Mouse (Mus musculus): ENCODE measurements around the gene Cs. TPM values are rescaled to one million over a fixed set of nuclear protein-coding genes. Genes with fewer than 3 reads are reported as not detected.
A peak's percentile ranks its signal among the peaks of the same experiment; 100 is the strongest.

The Cs gene
- polyA plus RNA-seq, 1 experiment from 2014 or later, result 152 TPM

DNA sequence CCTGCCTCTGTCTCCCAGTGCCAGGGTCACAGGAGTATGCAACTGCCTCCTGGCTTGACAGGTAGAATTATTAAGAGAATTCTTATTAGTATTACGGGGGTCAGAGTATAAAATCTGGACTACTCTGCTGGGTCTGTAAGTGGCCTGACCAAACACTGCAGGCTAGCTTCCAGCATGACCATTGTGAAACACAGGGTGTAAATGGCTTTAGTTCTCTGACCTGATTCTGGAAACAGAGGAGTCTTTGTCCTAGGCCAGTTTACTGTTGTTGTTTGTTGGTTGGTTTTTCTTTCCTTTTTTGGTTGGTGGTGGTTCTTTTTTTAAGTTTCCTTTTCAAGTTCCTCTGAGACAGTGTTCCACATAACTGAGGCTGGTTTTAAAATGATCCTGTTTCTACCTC lies 5.9 kb downstream of the Cs start:
- no peak overlapping the region for H3K4me3 ChIP-seq (ENCODE audit: low read depth, low read length)
- no peak for TF ChIP-seq CTCF (IDR thresholded peaks at IDR 0.05; ENCODE audit: low read depth)
- TF ChIP-seq EP300 (optimal IDR thresholded peaks at IDR 0.05), result no peak
- H3K27ac ChIP-seq (replicated peaks), result 0 out of 2 replicates have a peak overlapping the region, but pooled peaks have one; percentile 58
- H3K36me3 ChIP-seq (ENCODE audit: control insufficient read depth, insufficient read depth, low read length), result no peaks in the 10 kb centered on the region
- H3K9me3 ChIP-seq (ENCODE audit: control insufficient read depth, low read length), result no peaks in the 10 kb centered on the region
- H3K9ac ChIP-seq (ENCODE audit: low read length), result no peak overlapping the region
- ATAC-seq (ENCODE audit: low FRiP score, low TSS enrichment) (no peak), DNase-seq (ENCODE audit: low spot score) (no peak)
- no peaks in the 10 kb centered on the region for H3K27me3 ChIP-seq (ENCODE audit: control insufficient read depth, insufficient read depth, low read length)
- H3K4me2 ChIP-seq (replicated peaks; ENCODE audit: low read depth), result no peak overlapping the region
- H3K4me1 ChIP-seq (replicated peaks; ENCODE audit: control insufficient read depth, insufficient read depth), result 0 out of 2 replicates have a peak, but pooled peaks cover 1% of the 10 kb centered on the region
- 92% methylated on average over 1 of the region's 1 CpGs for WGBS

DNA sequence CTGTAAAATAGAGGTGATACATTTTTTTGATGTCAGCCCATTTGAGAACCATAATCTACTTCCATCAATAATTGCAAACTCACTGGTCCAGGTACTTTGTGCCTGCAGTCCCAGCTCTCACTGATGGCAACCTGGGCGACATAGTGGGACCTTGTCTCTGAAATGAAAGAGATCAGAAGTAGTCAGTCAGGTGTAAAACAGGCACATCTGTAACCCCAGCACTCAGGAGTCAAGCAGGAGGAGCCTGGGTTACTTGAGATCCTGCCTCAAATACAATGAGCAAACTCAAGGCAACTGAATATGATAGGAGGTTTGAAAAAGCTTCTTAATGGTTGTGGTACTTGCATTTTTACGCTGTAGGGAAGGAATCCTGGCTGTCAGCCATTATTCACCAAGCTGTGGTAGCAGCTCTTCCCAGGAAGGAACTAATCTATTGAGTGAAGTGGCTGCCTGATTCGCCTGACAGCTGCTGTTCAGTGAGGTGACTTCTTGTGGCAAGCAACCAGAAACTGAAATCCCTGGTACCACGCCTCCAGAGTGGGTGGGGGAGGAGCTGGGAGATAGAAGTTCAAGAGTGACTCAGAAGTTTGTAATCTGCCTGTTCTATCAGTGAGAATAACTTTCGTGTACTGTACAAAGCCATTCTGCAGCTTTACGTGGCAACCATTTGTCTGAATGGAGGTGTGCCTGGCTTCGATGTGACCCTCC lies 7.2 kb downstream of the Cs start:
- DNase-seq (ENCODE audit: low spot score) (peak; percentile 87), ATAC-seq (ENCODE audit: low FRiP score, low TSS enrichment) (peak; percentile 85)
- no peak for TF ChIP-seq EP300 (optimal IDR thresholded peaks at IDR 0.05)
- TF ChIP-seq CTCF (IDR thresholded peaks at IDR 0.05; ENCODE audit: low read depth), result no peak
- Histone ChIP-seq H3K4me1 (replicated peaks; ENCODE audit: control insufficient read depth, insufficient read depth) (no peaks in the 10 kb centered on the region), H3K36me3 (ENCODE audit: control insufficient read depth, insufficient read depth, low read length) (no peaks in the 10 kb centered on the region), H3K9me3 (ENCODE audit: control insufficient read depth, low read length) (no peaks in the 10 kb centered on the region), H3K27me3 (ENCODE audit: control insufficient read depth, insufficient read depth, low read length) (no peaks in the 10 kb centered on the region), H3K9ac (ENCODE audit: low read length) (peak overlapping the region; percentile 23; the same call in 1 of the 2 replicates), H3K27ac (replicated peaks) (peak overlapping the region; percentile 70), H3K4me2 (replicated peaks; ENCODE audit: low read depth) (peak overlapping the region; percentile 45), H3K4me3 (ENCODE audit: low read depth, low read length) (peak overlapping the region; percentile 10; the same call in 1 of the 2 replicates)
- 18% methylated on average over 7 of the region's 7 CpGs for WGBS

DNA sequence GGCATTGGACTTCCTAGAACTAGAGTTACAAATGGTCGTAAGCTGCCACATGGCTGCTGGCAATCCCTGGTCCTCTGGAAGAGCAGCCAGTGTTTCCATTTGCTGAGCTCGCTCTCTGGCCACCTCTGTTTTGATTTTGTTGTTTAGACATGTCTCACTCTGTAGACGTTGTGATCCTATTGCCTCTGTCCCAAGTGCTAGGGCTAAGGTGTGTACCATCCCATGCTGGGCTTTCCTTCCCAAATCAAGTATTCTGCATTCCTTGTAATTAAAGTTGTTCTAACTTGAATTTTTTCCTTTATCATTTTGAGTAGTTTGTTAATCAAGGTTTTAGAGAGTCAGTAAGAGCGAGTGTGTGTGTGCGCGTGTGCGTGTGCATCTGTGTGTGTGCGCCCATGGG lies 10.0 kb downstream of the Cs start:
- 82% methylated on average over 8 of the region's 8 CpGs for WGBS
- Histone ChIP-seq H3K4me1 (replicated peaks; ENCODE audit: control insufficient read depth, insufficient read depth) (no peaks in the 10 kb centered on the region), H3K4me3 (ENCODE audit: low read depth, low read length) (no peak overlapping the region), H3K27ac (replicated peaks) (peak overlapping the region; percentile 9; the same call in 1 of the 2 replicates), H3K36me3 (ENCODE audit: control insufficient read depth, insufficient read depth, low read length) (peaks cover 10% of the 10 kb centered on the region), H3K9me3 (ENCODE audit: control insufficient read depth, low read length) (no peaks in the 10 kb centered on the region), H3K27me3 (ENCODE audit: control insufficient read depth, insufficient read depth, low read length) (no peaks in the 10 kb centered on the region), H3K9ac (ENCODE audit: low read length) (no peak overlapping the region), H3K4me2 (replicated peaks; ENCODE audit: low read depth) (no peak overlapping the region)
- no peak for TF ChIP-seq EP300 (optimal IDR thresholded peaks at IDR 0.05)
- TF ChIP-seq CTCF (IDR thresholded peaks at IDR 0.05; ENCODE audit: low read depth), result no peak
- DNase-seq (ENCODE audit: low spot score) (no peak), ATAC-seq (ENCODE audit: low FRiP score, low TSS enrichment) (no peak)

DNA sequence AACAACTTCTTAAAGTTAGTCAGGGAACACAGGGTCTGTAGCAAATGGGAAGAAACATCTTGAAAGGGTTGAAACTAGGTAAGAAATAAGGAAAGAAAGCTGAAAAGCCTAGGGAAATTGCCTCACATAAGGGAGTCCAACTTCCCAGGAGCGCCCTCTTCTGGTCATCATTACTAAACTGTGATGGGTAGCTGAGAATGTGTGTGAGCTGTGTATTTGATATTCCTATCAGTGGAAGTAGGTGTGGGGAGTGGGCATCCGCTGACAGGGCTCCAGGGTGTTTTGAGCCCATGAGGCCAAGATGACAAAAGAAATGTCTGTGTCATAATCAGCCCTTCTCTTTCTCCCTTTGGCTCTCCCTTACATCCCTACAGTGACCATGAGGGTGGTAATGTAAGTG lies 21.3 kb downstream of the Cs start:
- Histone ChIP-seq H3K4me2 (replicated peaks; ENCODE audit: low read depth) (no peak overlapping the region), H3K4me3 (ENCODE audit: low read depth, low read length) (no peak overlapping the region), H3K27me3 (ENCODE audit: control insufficient read depth, insufficient read depth, low read length) (no peaks in the 10 kb centered on the region), H3K27ac (replicated peaks) (no peak overlapping the region), H3K9me3 (ENCODE audit: control insufficient read depth, low read length) (no peaks in the 10 kb centered on the region), H3K9ac (ENCODE audit: low read length) (no peak overlapping the region), H3K36me3 (ENCODE audit: control insufficient read depth, insufficient read depth, low read length) (peaks cover 31% of the 10 kb centered on the region), H3K4me1 (replicated peaks; ENCODE audit: control insufficient read depth, insufficient read depth) (no peaks in the 10 kb centered on the region)
- DNase-seq (ENCODE audit: low spot score), result peak; percentile 43
- WGBS, result 45% methylated on average over 2 of the region's 2 CpGs
- TF ChIP-seq EP300 (optimal IDR thresholded peaks at IDR 0.05), result no peak
- peak; percentile 80 for TF ChIP-seq CTCF (IDR thresholded peaks at IDR 0.05; ENCODE audit: low read depth)
- ATAC-seq (ENCODE audit: low FRiP score, low TSS enrichment), result peak; percentile 28; the same call in 1 of the 2 replicates

DNA sequence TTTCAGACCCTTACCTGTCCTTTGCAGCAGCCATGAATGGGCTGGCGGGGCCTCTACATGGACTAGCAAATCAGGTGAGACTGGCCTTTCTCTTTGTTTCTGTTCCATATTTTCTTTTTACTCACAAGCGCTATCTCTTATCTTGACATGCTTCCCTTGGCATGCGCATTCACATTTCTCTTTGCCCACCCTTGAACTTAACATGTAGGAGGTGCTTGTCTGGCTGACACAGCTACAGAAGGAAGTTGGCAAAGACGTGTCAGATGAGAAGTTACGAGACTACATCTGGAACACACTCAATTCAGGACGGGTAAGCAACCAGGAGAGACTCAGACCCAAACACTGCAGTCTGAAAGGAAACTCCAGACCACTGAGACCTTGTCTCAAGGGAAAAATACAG lies 21.7 kb downstream of the Cs start:
- Histone ChIP-seq H3K36me3 (ENCODE audit: control insufficient read depth, insufficient read depth, low read length) (peaks cover 26% of the 10 kb centered on the region), H3K4me2 (replicated peaks; ENCODE audit: low read depth) (no peak overlapping the region), H3K9me3 (ENCODE audit: control insufficient read depth, low read length) (no peaks in the 10 kb centered on the region), H3K27me3 (ENCODE audit: control insufficient read depth, insufficient read depth, low read length) (no peaks in the 10 kb centered on the region), H3K27ac (replicated peaks) (no peak overlapping the region), H3K4me3 (ENCODE audit: low read depth, low read length) (no peak overlapping the region), H3K9ac (ENCODE audit: low read length) (no peak overlapping the region), H3K4me1 (replicated peaks; ENCODE audit: control insufficient read depth, insufficient read depth) (no peaks in the 10 kb centered on the region)
- no peak for ATAC-seq (ENCODE audit: low FRiP score, low TSS enrichment)
- DNase-seq (ENCODE audit: low spot score), result no peak
- TF ChIP-seq EP300 (optimal IDR thresholded peaks at IDR 0.05) (no peak), CTCF (IDR thresholded peaks at IDR 0.05; ENCODE audit: low read depth) (no peak)
- WGBS, result 78% methylated on average over 6 of the region's 6 CpGs

DNA sequence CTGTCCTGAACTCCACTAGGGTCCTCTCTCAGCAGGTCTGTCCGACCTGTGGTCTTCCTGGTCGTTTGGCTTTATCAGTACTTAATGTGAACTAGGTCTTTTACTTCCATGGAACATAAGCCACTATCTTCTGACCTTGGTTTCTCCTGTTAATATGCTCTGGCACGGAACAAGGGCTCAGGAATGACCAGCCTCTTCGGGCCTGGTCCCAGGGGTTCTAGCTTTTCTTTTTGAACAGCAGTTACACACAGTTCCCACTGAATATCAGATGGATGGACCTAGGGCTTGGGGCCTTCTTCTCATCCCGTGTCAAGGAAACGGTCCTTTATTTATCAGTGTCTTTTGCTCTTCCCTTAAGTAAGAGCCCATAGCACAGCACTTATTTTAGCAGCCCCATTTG lies 24.3 kb downstream of the Cs start:
- H3K4me2 ChIP-seq (replicated peaks; ENCODE audit: low read depth), result no peak overlapping the region

More for the DNA sequence above, 24.3 kb downstream of the Cs start:
- DNase-seq (ENCODE audit: low spot score) (no peak), ATAC-seq (ENCODE audit: low FRiP score, low TSS enrichment) (no peak)
- no peak overlapping the region for H3K9ac ChIP-seq (ENCODE audit: low read length)
- WGBS, result 88% methylated on average over 6 of the region's 6 CpGs
- H3K36me3 ChIP-seq (ENCODE audit: control insufficient read depth, insufficient read depth, low read length), result peaks cover 19% of the 10 kb centered on the region
- H3K4me3 ChIP-seq (ENCODE audit: low read depth, low read length), result no peak overlapping the region
- no peaks in the 10 kb centered on the region for H3K27me3 ChIP-seq (ENCODE audit: control insufficient read depth, insufficient read depth, low read length)
- H3K4me1 ChIP-seq (replicated peaks; ENCODE audit: control insufficient read depth, insufficient read depth), result no peaks in the 10 kb centered on the region
- no peak overlapping the region for H3K27ac ChIP-seq (replicated peaks)
- TF ChIP-seq EP300 (optimal IDR thresholded peaks at IDR 0.05) (no peak), CTCF (IDR thresholded peaks at IDR 0.05; ENCODE audit: low read depth) (no peak)
- no peaks in the 10 kb centered on the region for H3K9me3 ChIP-seq (ENCODE audit: control insufficient read depth, low read length)
